Mouse (Mus musculus) CH12.LX (cell line): ENCODE data around the gene Gm17455.

ENCODE experiments used
- CTCF ChIP-seq, 2 experiments: IDR thresholded peaks in 1 of 2; conservative IDR thresholded peaks in 1 of 2; 2 replicates each; pipeline ENCODE4 v1.5.1; 2011 to 2012; ENCODE audit warnings: low read depth in 2 of 2, low read length in 2 of 2, improper control_type of control experiment in 1 of 2, inconsistent platforms in 1 of 2, mild to moderate bottlenecking in 1 of 2, moderate library complexity in 1 of 2
- IRF4 ChIP-seq: IDR thresholded peaks from 2 replicates; pipeline ENCODE4 v1.6.1; 2014; ENCODE audit warnings: low read depth, mild to moderate bottlenecking, inconsistent platforms, low read length, improper control_type of control experiment
- USF1 ChIP-seq: IDR thresholded peaks from 2 replicates; pipeline ENCODE4 v1.6.1; 2014; ENCODE audit warnings: low read depth, mild to moderate bottlenecking, inconsistent platforms, low read length, improper control_type of control experiment
- ZKSCAN1 ChIP-seq: IDR thresholded peaks from 2 replicates; pipeline ENCODE4 v1.6.1; 2012; ENCODE audit warnings: low read depth, inconsistent platforms, low read length, improper control_type of control experiment, borderline replicate concordance

GRCm38 (mm10) chr10:60358776-60359175 is 40.8 kb upstream of the Gm17455 start:
- TF ChIP-seq USF1 (no peak), CTCF (conservative IDR thresholded peaks at IDR 0.05 in 1 of 2, IDR thresholded peaks at IDR 0.05 in 1 of 2; ENCODE audit: low read depth in 2 of 2, low read length in 2 of 2) (no peak), ZKSCAN1 (no peak), IRF4 (no peak)
